Mouse (Mus musculus): ENCODE data around the gene Eng. TPM values are rescaled to one million over a fixed set of nuclear protein-coding genes. Genes with fewer than 3 reads are reported as not detected.

Gene Eng
- polyA plus RNA-seq, 1 experiment: 45.4 TPM

DNA sequence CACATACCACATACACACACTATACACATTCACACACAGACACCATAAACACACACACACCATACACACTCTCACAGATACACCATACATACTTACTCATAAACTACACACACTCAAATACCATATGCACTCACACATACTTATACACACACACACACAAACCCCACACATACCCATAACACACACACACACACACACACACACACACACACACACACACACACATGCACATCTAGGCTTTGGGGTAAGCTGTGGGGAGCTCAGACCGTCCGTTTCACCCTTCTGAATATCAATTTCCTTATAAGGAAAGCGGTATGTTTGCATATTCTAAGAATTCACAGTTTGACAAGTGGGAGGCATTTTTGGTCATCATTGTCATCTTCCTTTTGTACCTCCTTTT, 76.2 kb downstream of the Eng start:
- Histone ChIP-seq H3K4me3 (ENCODE audit: insufficient read depth, low read length) (no peak overlapping the region), H3K27ac (ENCODE audit: insufficient read depth, low read depth, low read length) (no peak overlapping the region)

DNA sequence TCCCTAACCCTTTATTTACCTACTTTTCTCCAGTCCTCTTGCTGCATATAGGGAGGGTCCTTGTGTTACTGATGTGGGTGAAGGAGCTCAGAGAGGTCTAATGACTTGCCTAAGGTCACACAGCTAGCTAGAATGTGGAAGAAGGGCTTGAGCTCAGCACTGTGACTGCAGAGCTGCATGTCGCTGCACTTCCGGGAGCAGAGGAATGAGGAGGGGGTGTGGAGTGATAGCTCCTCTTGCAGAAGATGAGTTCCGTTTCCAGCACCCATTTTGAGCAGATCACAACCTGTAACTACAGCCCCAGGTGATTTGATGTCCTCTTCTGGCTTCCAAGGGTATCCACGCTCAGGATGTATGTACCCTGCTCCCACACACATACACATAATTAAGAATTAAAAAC, 77.8 kb downstream of the Eng start:
- no peak for TF ChIP-seq CTCF (IDR thresholded peaks at IDR 0.05; ENCODE audit: low read depth, low read length)
- TF ChIP-seq POLR2A (IDR thresholded peaks at IDR 0.05; ENCODE audit: borderline replicate concordance, low read depth, low read length): no peak
- H3K4me1 ChIP-seq (ENCODE audit: control insufficient read depth, insufficient read depth, low read length): peaks cover 30% of the 10 kb centered on the region
- H3K27ac ChIP-seq (ENCODE audit: insufficient read depth, low read depth, low read length): no peak overlapping the region
- H3K4me3 ChIP-seq (ENCODE audit: insufficient read depth, low read length): no peak overlapping the region

More for the DNA sequence above, 76.2 kb downstream of the Eng start:
- H3K4me1 ChIP-seq (ENCODE audit: control insufficient read depth, insufficient read depth, low read length): peaks cover 31% of the 10 kb centered on the region
- no peak for TF ChIP-seq POLR2A (IDR thresholded peaks at IDR 0.05; ENCODE audit: borderline replicate concordance, low read depth, low read length)
- no peak for TF ChIP-seq CTCF (IDR thresholded peaks at IDR 0.05; ENCODE audit: low read depth, low read length)

DNA sequence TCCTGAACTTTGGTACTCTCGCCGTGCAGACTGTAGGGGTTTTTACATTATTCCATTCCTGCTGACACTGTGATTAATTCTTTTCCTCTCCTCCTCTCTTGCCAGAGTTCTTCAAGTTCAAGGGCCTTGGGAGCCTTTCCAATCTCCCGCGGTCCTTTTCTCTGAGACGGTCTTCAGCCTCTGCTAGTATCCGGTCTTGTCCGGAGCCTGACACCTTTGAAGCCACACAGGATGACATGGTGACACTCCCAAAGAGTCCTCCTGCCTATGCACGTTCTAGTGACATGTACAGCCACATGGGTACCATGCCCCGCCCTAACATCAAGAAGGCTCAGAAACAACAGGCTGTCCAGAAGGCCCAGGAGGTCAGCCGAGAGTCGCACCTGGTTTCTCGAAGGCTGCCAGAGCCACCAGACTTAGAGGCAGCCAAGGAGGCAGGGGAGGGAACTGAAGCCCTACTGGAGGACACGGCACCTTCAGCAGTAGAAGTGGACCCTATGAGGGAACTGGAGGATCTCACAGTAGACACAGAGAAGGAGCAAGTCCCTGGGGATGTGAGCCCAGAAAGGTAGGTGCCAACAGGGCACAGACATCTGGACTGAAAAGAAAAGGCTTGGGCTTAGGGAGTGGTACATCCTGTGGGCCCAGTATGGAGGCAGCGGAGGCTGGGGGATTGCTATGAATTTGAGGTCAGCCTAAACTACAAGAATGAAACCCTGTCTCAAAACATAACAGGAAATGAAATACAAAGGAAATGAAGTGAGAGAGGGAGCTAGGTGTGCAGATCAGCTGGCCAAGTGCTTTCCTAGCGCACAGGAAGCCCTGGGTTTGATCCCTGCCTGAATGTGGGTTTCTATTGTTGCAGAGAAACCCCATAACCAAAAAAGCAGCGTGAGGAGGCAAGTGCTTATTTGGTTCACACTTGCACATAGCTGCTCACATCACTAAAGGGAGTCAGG, 78.7 kb downstream of the Eng start:
- no peak overlapping the region for H3K4me3 ChIP-seq (ENCODE audit: insufficient read depth, low read length)
- no peak overlapping the region for H3K27ac ChIP-seq (ENCODE audit: insufficient read depth, low read depth, low read length)
- TF ChIP-seq POLR2A (IDR thresholded peaks at IDR 0.05; ENCODE audit: borderline replicate concordance, low read depth, low read length): no peak
- TF ChIP-seq CTCF (IDR thresholded peaks at IDR 0.05; ENCODE audit: low read depth, low read length): no peak
- H3K4me1 ChIP-seq (ENCODE audit: control insufficient read depth, insufficient read depth, low read length): peaks cover 24% of the 10 kb centered on the region

DNA sequence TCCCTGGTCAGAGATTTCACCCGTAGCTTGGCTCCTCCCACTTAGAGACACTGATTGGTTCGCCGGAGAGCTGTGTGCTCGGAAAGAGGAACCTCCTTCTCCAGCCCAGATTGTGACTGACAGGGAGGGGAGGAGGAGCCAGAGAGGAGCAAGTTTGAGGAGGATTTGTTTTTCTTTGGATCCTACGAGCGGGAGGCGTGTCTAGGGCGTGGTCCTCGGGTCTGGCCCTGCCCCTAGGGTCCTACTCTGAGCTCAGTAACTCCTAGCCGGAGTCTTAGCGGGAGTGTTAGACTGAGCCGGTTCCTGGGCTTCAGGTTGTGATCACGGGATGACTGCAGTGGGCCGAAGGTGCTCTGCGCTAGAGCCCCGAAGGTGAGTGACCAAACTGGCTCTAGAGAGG, 81.0 kb downstream of the Eng start:
- TF ChIP-seq POLR2A (IDR thresholded peaks at IDR 0.05; ENCODE audit: borderline replicate concordance, low read depth, low read length): no peak
- no peak for TF ChIP-seq CTCF (IDR thresholded peaks at IDR 0.05; ENCODE audit: low read depth, low read length)
- H3K4me3 ChIP-seq (ENCODE audit: insufficient read depth, low read length): peak overlapping the region; percentile 52
- H3K4me1 ChIP-seq (ENCODE audit: control insufficient read depth, insufficient read depth, low read length): peaks cover 27% of the 10 kb centered on the region
- no peak overlapping the region for H3K27ac ChIP-seq (ENCODE audit: insufficient read depth, low read depth, low read length)

DNA sequence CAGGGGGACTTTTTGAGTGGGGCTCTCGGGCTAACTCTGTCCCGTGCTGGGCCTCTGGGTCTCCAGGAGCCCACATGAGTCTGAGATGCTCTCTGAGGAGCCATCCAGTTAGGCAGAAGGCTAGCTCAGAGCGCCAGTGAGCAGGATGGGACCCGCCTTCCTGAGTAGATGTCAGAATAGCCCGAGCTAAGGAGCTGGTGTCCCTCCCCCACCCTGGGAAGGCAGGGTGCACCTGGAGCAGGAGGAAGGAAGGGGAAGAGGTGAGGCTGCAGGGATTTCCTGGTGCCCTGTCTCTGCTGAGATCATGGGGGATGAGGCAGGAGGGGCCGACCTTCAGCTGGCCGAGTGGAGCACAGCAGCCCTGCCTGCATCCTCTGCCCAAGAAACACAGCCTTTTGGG, 82.1 kb downstream of the Eng start:
- Histone ChIP-seq H3K4me3 (ENCODE audit: insufficient read depth, low read length) (no peak overlapping the region), H3K27ac (ENCODE audit: insufficient read depth, low read depth, low read length) (no peak overlapping the region), H3K4me1 (ENCODE audit: control insufficient read depth, insufficient read depth, low read length) (peaks cover 30% of the 10 kb centered on the region)
- TF ChIP-seq POLR2A (IDR thresholded peaks at IDR 0.05; ENCODE audit: borderline replicate concordance, low read depth, low read length) (no peak), CTCF (IDR thresholded peaks at IDR 0.05; ENCODE audit: low read depth, low read length) (no peak)

DNA sequence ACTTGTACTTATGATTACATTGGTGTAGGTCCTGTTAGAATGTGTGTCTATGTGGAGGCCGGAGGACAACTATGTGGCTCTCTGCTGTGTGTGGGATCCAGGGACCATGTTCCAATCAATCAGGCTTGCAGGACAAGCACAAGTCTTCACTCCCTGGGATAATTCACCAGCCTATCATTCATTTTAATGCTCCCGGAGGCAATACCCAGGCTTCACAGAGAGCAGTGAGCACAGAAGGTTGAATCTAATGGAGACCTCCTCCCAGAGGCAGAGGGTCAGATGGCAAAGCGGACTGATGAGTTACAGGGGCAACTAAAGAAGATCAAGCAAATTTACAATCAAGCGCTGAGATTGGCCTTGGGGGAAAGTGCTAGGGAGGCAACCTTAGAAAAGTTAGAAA, 83.2 kb downstream of the Eng start:
- no peak overlapping the region for H3K4me3 ChIP-seq (ENCODE audit: insufficient read depth, low read length)
- H3K4me1 ChIP-seq (ENCODE audit: control insufficient read depth, insufficient read depth, low read length): peaks cover 32% of the 10 kb centered on the region
- TF ChIP-seq CTCF (IDR thresholded peaks at IDR 0.05; ENCODE audit: low read depth, low read length) (no peak), POLR2A (IDR thresholded peaks at IDR 0.05; ENCODE audit: borderline replicate concordance, low read depth, low read length) (no peak)
- H3K27ac ChIP-seq (ENCODE audit: insufficient read depth, low read depth, low read length): no peak overlapping the region

DNA sequence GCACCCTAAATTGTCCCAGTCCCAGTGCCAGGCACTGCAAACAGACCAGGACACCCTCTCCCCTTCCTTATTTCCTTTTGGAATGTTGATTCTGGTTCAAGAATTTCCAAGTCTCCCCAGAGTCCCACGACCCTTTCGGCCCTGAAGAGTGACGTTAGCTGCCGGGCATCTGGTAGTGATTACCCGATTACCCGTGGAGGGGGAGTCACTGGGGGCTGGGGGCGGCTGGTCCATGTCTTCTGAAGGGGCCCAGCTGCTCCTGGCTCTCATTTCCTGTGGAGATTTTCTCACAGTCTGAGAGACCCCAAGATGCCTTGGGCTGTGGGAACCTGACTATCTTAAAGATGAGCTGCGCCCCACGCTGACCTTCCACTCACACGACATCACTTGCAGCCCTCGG, 84.5 kb downstream of the Eng start:
- Histone ChIP-seq H3K4me3 (ENCODE audit: insufficient read depth, low read length) (no peak overlapping the region), H3K4me1 (ENCODE audit: control insufficient read depth, insufficient read depth, low read length) (peaks cover 46% of the 10 kb centered on the region), H3K27ac (ENCODE audit: insufficient read depth, low read depth, low read length) (no peak overlapping the region)
- no peak for TF ChIP-seq CTCF (IDR thresholded peaks at IDR 0.05; ENCODE audit: low read depth, low read length)
- TF ChIP-seq POLR2A (IDR thresholded peaks at IDR 0.05; ENCODE audit: borderline replicate concordance, low read depth, low read length): no peak

DNA sequence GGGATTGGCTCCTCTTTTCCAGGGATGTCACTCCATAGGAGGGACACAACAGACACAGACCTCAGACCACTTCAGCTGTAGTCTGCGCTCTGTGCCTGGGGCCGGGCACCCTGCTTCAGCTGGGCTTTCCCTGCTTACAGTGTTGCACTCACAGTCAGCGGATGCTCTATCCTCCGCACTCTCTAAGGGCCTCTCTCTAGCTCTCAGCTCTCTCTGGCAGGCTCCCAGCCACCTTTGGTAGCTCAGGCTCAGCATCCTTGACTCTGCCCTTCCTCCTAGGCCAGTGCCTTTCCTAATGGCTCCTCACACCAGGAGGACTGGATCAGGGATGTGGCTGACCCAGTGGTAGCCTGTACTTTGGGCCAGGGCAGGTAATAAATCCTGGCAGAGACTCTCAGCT, 85.5 kb downstream of the Eng start:
- Histone ChIP-seq H3K27ac (ENCODE audit: insufficient read depth, low read depth, low read length) (no peak overlapping the region), H3K4me3 (ENCODE audit: insufficient read depth, low read length) (no peak overlapping the region), H3K4me1 (ENCODE audit: control insufficient read depth, insufficient read depth, low read length) (peaks cover 55% of the 10 kb centered on the region)
- TF ChIP-seq CTCF (IDR thresholded peaks at IDR 0.05; ENCODE audit: low read depth, low read length) (no peak), POLR2A (IDR thresholded peaks at IDR 0.05; ENCODE audit: borderline replicate concordance, low read depth, low read length) (no peak)

Other genes starting within 250 kb of the Eng start
- 5.5 and 6.0 TPM in 2 replicates for gene Naif1, start 196.1 kb upstream of the Eng start, polyA plus RNA-seq (2012; ENCODE audit: insufficient read depth, insufficient read length, missing spikeins)
- gene Slc25a25, start 195.2 kb upstream of the Eng start, polyA plus RNA-seq (2012; ENCODE audit: insufficient read depth, insufficient read length, missing spikeins): 4.8 and 6.9 TPM in 2 replicates
- gene Fam102a, start 111.3 kb upstream of the Eng start, polyA plus RNA-seq (2012; ENCODE audit: insufficient read depth, insufficient read length, missing spikeins): 4.7 and 5.3 TPM in 2 replicates
- 55.6 and 68.0 TPM in 2 replicates for gene Dpm2, start 75.7 kb upstream of the Eng start, polyA plus RNA-seq (2012; ENCODE audit: insufficient read depth, insufficient read length, missing spikeins)
- gene Pip5kl1, start 71.8 kb upstream of the Eng start, polyA plus RNA-seq (2012; ENCODE audit: insufficient read depth, insufficient read length, missing spikeins): not detected in 2 replicates
- not detected in 2 replicates for gene 9430097D07Rik, start 70.9 kb upstream of the Eng start, polyA plus RNA-seq (2012; ENCODE audit: insufficient read depth, insufficient read length, missing spikeins)
- 22.0 and 26.9 TPM in 2 replicates for gene St6galnac4, start 59.5 kb upstream of the Eng start, polyA plus RNA-seq (2012; ENCODE audit: insufficient read depth, insufficient read length, missing spikeins)
- gene St6galnac6, start 46.9 kb upstream of the Eng start, polyA plus RNA-seq (2012; ENCODE audit: insufficient read depth, insufficient read length, missing spikeins): 30.7 and 35.3 TPM in 2 replicates
- 2.5 and 4.1 TPM in 2 replicates for gene Ak1, start 24.8 kb upstream of the Eng start, polyA plus RNA-seq (2012; ENCODE audit: insufficient read depth, insufficient read length, missing spikeins)
- gene Fpgs, start 57.5 kb downstream of the Eng start, polyA plus RNA-seq (2012; ENCODE audit: insufficient read depth, insufficient read length, missing spikeins): 4.3 and 5.1 TPM in 2 replicates
- gene Cdk9, start 66.5 kb downstream of the Eng start, polyA plus RNA-seq (2012; ENCODE audit: insufficient read depth, insufficient read length, missing spikeins): 192 and 210 TPM in 2 replicates
- gene Sh2d3c, start 74.5 kb downstream of the Eng start, polyA plus RNA-seq (2012; ENCODE audit: insufficient read depth, insufficient read length, missing spikeins): 19.3 and 22.0 TPM in 2 replicates
- gene 6330409D20Rik, start 94.4 kb downstream of the Eng start, polyA plus RNA-seq (2012; ENCODE audit: insufficient read depth, insufficient read length, missing spikeins): not detected in 2 replicates
- 32.1 and 33.9 TPM in 2 replicates for gene Tor2a, start 110.6 kb downstream of the Eng start, polyA plus RNA-seq (2012; ENCODE audit: insufficient read depth, insufficient read length, missing spikeins)
- not detected in 2 replicates for gene Ttc16, start 129.0 kb downstream of the Eng start, polyA plus RNA-seq (2012; ENCODE audit: insufficient read depth, insufficient read length, missing spikeins)
- gene Ptrh1, start 129.2 kb downstream of the Eng start, polyA plus RNA-seq (2012; ENCODE audit: insufficient read depth, insufficient read length, missing spikeins): 3.2 and 5.5 TPM in 2 replicates
- gene Cfap157, start 137.8 kb downstream of the Eng start, polyA plus RNA-seq (2012; ENCODE audit: insufficient read depth, insufficient read length, missing spikeins): not detected in 2 replicates
- gene Stxbp1, start 200.7 kb downstream of the Eng start, polyA plus RNA-seq (2012; ENCODE audit: insufficient read depth, insufficient read length, missing spikeins): 17.1 and 17.7 TPM in 2 replicates
- gene Fam129b, start 229.5 kb downstream of the Eng start, polyA plus RNA-seq (2012; ENCODE audit: insufficient read depth, insufficient read length, missing spikeins): 78.3 and 90.1 TPM in 2 replicates